Mouse (Mus musculus): ENCODE measurements at regions not wholly inside any gene's neighbourhood (a gene's known extent, or its start where the extent isn't known, plus 50 kb on each side); places are given as distances from the start of the nearest gene placed in this dataset.

GRCm38 (mm10) chr5:46488140-46488942 lies 630.9 kb upstream of the Lcorl start:
- intact Hi-C loops (cut with DNase I) = no loop called here

- intact Hi-C loops (cut with DNase I) = no loop called here
These were observed 629.4 kb upstream of the Lcorl start for GRCm38 (mm10) chr5:46486740-46487326.

GRCm38 (mm10) chr5:46456356-46456755 lies 598.9 kb upstream of the Lcorl start:
- intact Hi-C loops (cut with DNase I) = no loop called here

- intact Hi-C loops (cut with DNase I) = loop anchor here (10.0 kb wide), 1 partner anchor 1687 kb away; no protein-coding TSS in a partner anchor
These were observed 590.9 kb upstream of the Lcorl start for GRCm38 (mm10) chr5:46448274-46448673.

- intact Hi-C loops (cut with DNase I) = loop anchor here (10.0 kb wide), 1 partner anchor 1689 kb away; no protein-coding TSS in a partner anchor
These were observed 588.4 kb upstream of the Lcorl start for GRCm38 (mm10) chr5:46445844-46446243.

- intact Hi-C loops (cut with DNase I) = loop anchor here (10.0 kb wide), 1 partner anchor 1690 kb away; no protein-coding TSS in a partner anchor
These were observed 587.7 kb upstream of the Lcorl start for GRCm38 (mm10) chr5:46445122-46445521.

- intact Hi-C loops (cut with DNase I) = loop anchor here (10.0 kb wide), 1 partner anchor 1691 kb away; no protein-coding TSS in a partner anchor
These were observed 586.5 kb upstream of the Lcorl start for GRCm38 (mm10) chr5:46443805-46444340.

GRCm38 (mm10) chr5:46442600-46443248 lies 585.3 kb upstream of the Lcorl start:
- intact Hi-C loops (cut with DNase I) = loop anchor here (10.0 kb wide), 1 partner anchor 1692 kb away; no protein-coding TSS in a partner anchor

- intact Hi-C loops (cut with DNase I) = loop anchor here (10.0 kb wide), 1 partner anchor 1693 kb away; no protein-coding TSS in a partner anchor
These were observed 584.3 kb upstream of the Lcorl start for GRCm38 (mm10) chr5:46441716-46442115.

- intact Hi-C loops (cut with DNase I) = no loop called here
These were observed 574.4 kb upstream of the Lcorl start for GRCm38 (mm10) chr5:46431644-46432367.

- intact Hi-C loops (cut with DNase I) = no loop called here
These were observed 565.3 kb upstream of the Lcorl start for GRCm38 (mm10) chr5:46422738-46423137.

GRCm38 (mm10) chr5:46406969-46407368 lies 549.6 kb upstream of the Lcorl start:
- intact Hi-C loops (cut with DNase I) = no loop called here

- intact Hi-C loops (cut with DNase I) = no loop called here
These were observed 549.0 kb upstream of the Lcorl start for GRCm38 (mm10) chr5:46406404-46406803.

GRCm38 (mm10) chr5:46386591-46386990 lies 529.2 kb upstream of the Lcorl start:
- intact Hi-C loops (cut with DNase I) = no loop called here

GRCm38 (mm10) chr5:46367328-46367727 lies 509.9 kb upstream of the Lcorl start:
- intact Hi-C loops (cut with DNase I) = no loop called here

GRCm38 (mm10) chr5:46363661-46364060 lies 506.2 kb upstream of the Lcorl start:
- intact Hi-C loops (cut with DNase I) = no loop called here

- intact Hi-C loops (cut with DNase I) = no loop called here
These were observed 504.2 kb upstream of the Lcorl start for GRCm38 (mm10) chr5:46361637-46362036.

GRCm38 (mm10) chr5:46348448-46348847 lies 491.0 kb upstream of the Lcorl start:
- intact Hi-C loops (cut with DNase I) = loop anchor here (5.0 to 10.0 kb wide), 3 partner anchors 674 to 876 kb away; no protein-coding TSS in a partner anchor

GRCm38 (mm10) chr5:46347368-46348083 lies 490.1 kb upstream of the Lcorl start:
- intact Hi-C loops (cut with DNase I) = loop anchor here (1.0 to 10.0 kb wide), 4 partner anchors 590 to 875 kb away; no protein-coding TSS in a partner anchor

- intact Hi-C loops (cut with DNase I) = no loop called here
These were observed 481.0 kb upstream of the Lcorl start for GRCm38 (mm10) chr5:46338461-46338860.

Data from adrenal gland (tissue).